Mouse (Mus musculus) E14TG2a.4 (cell line): ENCODE data around the gene Aco1.

Experiments
- H3K27me3 ChIP-seq: 2 replicates; pipeline ENCODE4 v1.6.1; 2014; ENCODE audit warnings: low read length, control low read depth; ENCODE audit not compliant: insufficient read depth
- H3K36me3 ChIP-seq: 2 replicates; pipeline ENCODE4 v1.6.1; 2014; ENCODE audit warnings: low read length, control low read depth; ENCODE audit not compliant: insufficient read depth
- H3K4me1 ChIP-seq: replicated peaks from 2 replicates; pipeline ENCODE4 v1.6.1; 2014; ENCODE audit warnings: low read depth, low read length, control low read depth
- H3K4me3 ChIP-seq: replicated peaks from 2 replicates; pipeline ENCODE4 v1.5.1; 2014; ENCODE audit warnings: mild to moderate bottlenecking, low read length
- H3K9me3 ChIP-seq: 2 replicates; pipeline ENCODE4 v1.6.1; 2014; ENCODE audit warnings: low read length, control low read depth
- CTCF ChIP-seq: conservative IDR thresholded peaks from 2 replicates; pipeline ENCODE4 v1.5.1; 2014; ENCODE audit warnings: low read length
- NANOG ChIP-seq: IDR thresholded peaks from 2 replicates; pipeline ENCODE4 v1.6.1; 2014; ENCODE audit warnings: borderline replicate concordance, low read length, mixed read lengths
- POU5F1 ChIP-seq: IDR thresholded peaks from 2 replicates; pipeline ENCODE4 v1.6.1; 2014; ENCODE audit warnings: low read length, borderline replicate concordance

Gene Aco1

GRCm38 (mm10) chr4:40243006-40243405 lies 100.1 kb downstream of the Aco1 start:
- peaks cover 44% of the 10 kb centered on the region for H3K4me1 ChIP-seq
- no peak for TF ChIP-seq CTCF
- TF ChIP-seq POU5F1, result no peak
- TF ChIP-seq NANOG, result no peak
- no peak overlapping the region for H3K4me3 ChIP-seq
- no peaks in the 10 kb centered on the region for H3K36me3 ChIP-seq
- no peaks in the 10 kb centered on the region for H3K9me3 ChIP-seq
- no peaks in the 10 kb centered on the region; the same call in 1 of the 2 replicates for H3K27me3 ChIP-seq

GRCm38 (mm10) chr4:40244035-40244434 lies 101.2 kb downstream of the Aco1 start:
- no peak overlapping the region for H3K4me3 ChIP-seq
- no peak for TF ChIP-seq NANOG
- no peak for TF ChIP-seq CTCF
- no peak for TF ChIP-seq POU5F1

More at GRCm38 (mm10) chr4:40244035-40244434, 101.2 kb downstream of the Aco1 start:
- H3K36me3 ChIP-seq, result no peaks in the 10 kb centered on the region
- no peaks in the 10 kb centered on the region for H3K9me3 ChIP-seq
- H3K27me3 ChIP-seq, result no peaks in the 10 kb centered on the region; the same call in 1 of the 2 replicates
- peaks cover 35% of the 10 kb centered on the region for H3K4me1 ChIP-seq
